Mouse (Mus musculus) gastrocnemius, adult 2 months (tissue): Measurements from ENCODE around the gene Ints13. TPM values are rescaled to one million over a fixed set of nuclear protein-coding genes. Genes with fewer than 3 reads are reported as not detected.
A peak's percentile ranks its signal among the peaks of the same experiment; 100 is the strongest.

Source experiments
- DNase-seq: peaks from one replicate; pipeline ENCODE4 v3.0.0; 2022
- H3K27ac ChIP-seq: fragments of 200-600 bp; 2 replicates; pipeline ENCODE4 v1.8.1; 2022; ENCODE audit warnings: mild to moderate bottlenecking
- H3K4me3 ChIP-seq: fragments of 200-600 bp; 2 replicates; pipeline ENCODE4 v1.8.1; 2022; ENCODE audit warnings: mild to moderate bottlenecking, moderate library complexity
- CTCF ChIP-seq: fragments of 200-600 bp; IDR thresholded peaks from 2 replicates; pipeline ENCODE4 v1.8.1; 2022; ENCODE audit warnings: antibody characterized with exemption, mild to moderate bottlenecking, moderate library complexity
- intact Hi-C: fragments of 180-260 bp; cut with DNase I; formaldehyde crosslinking; loops from one replicate; pipeline ENCODE4 v1.15.1; 2025
- total RNA-seq, 2 experiments: library from RNA; stranded (reverse); gene quantifications; 2 replicates each; pipeline ENCODE4 v1.2.3; 2021

Gene Ints13
- total RNA-seq, 2 experiments from 2014 or later: 14.4 to 18.8 TPM

DNA sequence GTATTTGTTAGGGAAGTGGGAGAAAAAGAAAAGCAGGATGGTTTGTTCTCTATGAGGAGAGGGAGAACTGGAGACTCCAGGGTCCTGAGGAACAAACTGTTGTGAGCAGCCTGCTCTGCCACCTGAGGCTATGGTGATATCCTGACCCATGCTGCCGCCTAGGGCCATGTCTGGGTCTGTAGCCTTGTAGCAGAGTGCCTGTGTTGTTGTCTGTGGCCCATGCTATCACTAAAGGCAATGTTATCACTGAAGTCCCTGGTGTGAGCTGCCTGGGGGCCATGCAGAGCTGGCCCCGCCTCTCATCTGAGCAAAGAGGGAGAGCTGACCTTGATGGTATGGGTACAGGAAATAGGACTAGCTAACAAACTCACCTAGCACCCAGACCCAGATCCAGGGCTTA is 67.7 kb downstream of the Ints13 start:
- no peak for TF ChIP-seq CTCF
- Histone ChIP-seq H3K4me3 (no peak overlapping the region), H3K27ac (no peak overlapping the region)
- no peak for DNase-seq
- intact Hi-C loops: no loop called here

DNA sequence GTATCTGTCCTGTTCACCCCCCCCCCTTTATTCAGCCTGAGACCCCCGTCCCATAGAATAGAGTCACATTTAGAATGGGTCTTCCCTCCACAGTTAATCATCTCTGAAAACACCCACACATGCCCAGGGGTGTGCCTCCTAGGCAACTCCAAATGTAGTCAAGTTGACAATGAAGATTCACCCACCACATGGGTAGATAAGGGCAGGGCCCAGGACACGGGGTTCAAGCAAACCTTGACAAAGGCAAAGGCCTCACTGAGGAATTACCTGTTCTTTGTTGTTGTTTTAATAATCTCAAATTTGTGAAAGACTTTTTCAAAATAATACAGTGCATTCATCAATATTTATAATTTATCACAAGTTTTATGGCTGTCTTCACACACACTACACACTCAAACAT is 73.2 kb downstream of the Ints13 start:
- H3K4me3 ChIP-seq: no peak overlapping the region
- intact Hi-C loops: loop anchor here (5.0 kb wide), 2 partner anchors 37 to 73 kb away; partner anchors contain the start of genes Fgfr1op2 and Ints13
- H3K27ac ChIP-seq: no peak overlapping the region
- no peak for TF ChIP-seq CTCF
- no peak for DNase-seq

GRCm38 (mm10) chr6:146502856-146503255 is 74.8 kb downstream of the Ints13 start:
- intact Hi-C loops: loop anchor here (5.0 kb wide), 2 partner anchors 36 to 74 kb away; partner anchors contain the start of genes Fgfr1op2 and Ints13
- DNase-seq: no peak
- peak overlapping the region; percentile 89; the same call in 1 of the 2 replicates for H3K27ac ChIP-seq
- peak overlapping the region; percentile 85 for H3K4me3 ChIP-seq
- no peak for TF ChIP-seq CTCF

DNA sequence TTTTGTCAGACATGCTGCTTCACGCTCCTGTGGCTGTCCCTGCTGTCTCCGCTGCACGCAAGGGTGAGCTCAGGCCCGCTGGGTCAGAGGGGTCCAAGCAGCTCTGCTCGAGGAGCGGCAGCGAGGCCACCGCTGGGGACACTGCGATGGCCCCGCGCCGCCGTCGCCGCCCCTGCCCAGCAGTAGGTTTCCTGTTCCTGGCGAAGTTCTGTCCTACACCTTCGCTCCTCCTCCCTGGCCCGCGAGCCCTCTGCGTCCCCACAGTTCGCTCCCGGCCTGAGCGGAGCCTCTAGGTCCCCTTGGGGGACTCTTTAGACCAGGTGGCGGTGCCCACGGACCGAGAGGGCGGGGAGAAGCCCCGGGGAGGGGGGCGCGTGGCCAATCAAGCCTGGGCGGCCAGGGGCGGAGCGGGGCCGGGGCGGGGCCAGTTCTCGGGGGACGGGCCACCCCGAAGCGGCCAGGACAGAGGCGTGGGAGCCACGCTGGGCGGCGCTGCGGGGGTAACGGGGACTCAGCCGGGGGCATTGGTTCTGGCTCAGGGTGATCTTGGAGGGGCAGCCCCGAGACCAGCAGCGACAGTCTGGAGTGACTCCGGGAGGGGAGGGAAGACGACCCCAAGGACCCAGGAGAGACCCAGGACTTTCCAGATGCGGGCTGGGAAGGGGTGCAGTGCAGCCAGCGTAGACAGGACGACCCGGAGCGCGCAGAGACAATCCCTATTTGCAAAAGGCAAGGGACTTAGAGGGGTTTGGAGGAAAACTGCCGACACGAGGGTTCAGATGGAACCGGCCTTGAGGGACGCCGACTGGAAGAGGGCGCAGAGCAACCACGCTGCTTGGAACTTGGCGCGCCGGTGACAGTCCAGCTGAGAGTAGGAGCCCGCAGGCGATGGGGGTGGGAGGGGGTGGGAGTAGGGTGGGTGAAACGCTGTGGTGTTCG is 75.5 kb downstream of the Ints13 start, which contains the start of gene Itpr2:
Itpr2 (minus strand) TSS at position 358 of the 939 bp plus-strand sequence.
- peak within 1 kb of the TSS; percentile 85 for H3K4me3 ChIP-seq
- TF ChIP-seq CTCF: peak; percentile 53
- intact Hi-C loops: loop anchor here (2.0 to 5.0 kb wide), 3 partner anchors 35 to 91 kb away; partner anchors contain the start of genes Fgfr1op2 and Ints13

GRCm38 (mm10) chr6:146501316-146501865 is 76.2 kb downstream of the Ints13 start:
- intact Hi-C loops: loop anchor here (2.0 to 5.0 kb wide), 3 partner anchors 34 to 91 kb away; partner anchors contain the start of genes Fgfr1op2 and Ints13

More for the DNA sequence above, 75.5 kb downstream of the Ints13 start, which contains the start of gene Itpr2:
- peak within 1 kb of the TSS; percentile 89 for H3K27ac ChIP-seq
- peak; percentile 97 for DNase-seq

DNA sequence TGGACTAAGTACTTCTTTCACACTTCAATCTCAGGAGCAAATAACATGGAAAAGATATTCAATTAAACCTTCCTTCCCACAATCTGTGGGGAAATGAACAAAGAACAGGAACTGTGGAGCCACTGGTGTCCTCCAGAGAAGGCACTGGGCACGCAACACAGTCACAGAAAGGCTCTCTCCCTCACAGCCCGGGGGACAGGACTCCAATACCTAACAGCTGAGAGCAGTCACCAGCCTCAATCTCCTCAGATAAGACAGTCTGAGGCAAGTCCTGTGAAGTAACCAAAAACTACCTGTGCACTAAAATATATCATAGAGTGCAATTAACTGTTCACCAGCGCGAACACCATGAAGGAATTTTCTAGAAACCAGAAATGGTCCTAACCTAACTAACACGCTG is 76.9 kb downstream of the Ints13 start:
- intact Hi-C loops: loop anchor here (2.0 to 5.0 kb wide), 3 partner anchors 33 to 90 kb away; partner anchors contain the start of genes Fgfr1op2 and Ints13
- H3K27ac ChIP-seq: peak overlapping the region; percentile 89
- TF ChIP-seq CTCF: no peak
- peak; percentile 24 for DNase-seq
- H3K4me3 ChIP-seq: peak overlapping the region; percentile 85

More at GRCm38 (mm10) chr6:146501316-146501865, 76.2 kb downstream of the Ints13 start:
- Histone ChIP-seq H3K27ac (peak overlapping the region; percentile 89), H3K4me3 (peak overlapping the region; percentile 85)
- peak; percentile 67 for DNase-seq
- no peak for TF ChIP-seq CTCF

- Histone ChIP-seq H3K27ac (peak overlapping the region; percentile 89), H3K4me3 (peak overlapping the region; percentile 85)
- no peak for TF ChIP-seq CTCF
- intact Hi-C loops: loop anchor here (2.0 to 5.0 kb wide), 3 partner anchors 33 to 89 kb away; partner anchors contain the start of genes Fgfr1op2 and Ints13
- no peak for DNase-seq
Observed at GRCm38 (mm10) chr6:146500206-146500605, 77.4 kb downstream of the Ints13 start.

Other genes starting within 250 kb of the Ints13 start
- 1 to 10 TPM; 7.4 to 9.9 TPM for gene Itpr2, start 75.6 kb downstream of the Ints13 start, total RNA-seq
- gene Fgfr1op2, start 632 bp downstream of the Ints13 start, total RNA-seq: 10 to 100 TPM; 53.6 to 61.2 TPM
- 10 to 100 TPM; 35.7 to 44.7 TPM for gene Med21, start 64.7 kb upstream of the Ints13 start, total RNA-seq
- gene Tm7sf3, start 65.0 kb upstream of the Ints13 start, total RNA-seq: 1 to 10 TPM; 5.7 to 7.8 TPM
- 10 to 100 TPM; 11.4 to 11.8 TPM for gene Stk38l, start 147.2 kb upstream of the Ints13 start, total RNA-seq
- under 1 TPM; 0.50 to 0.99 TPM for gene Arntl2, start 218.2 kb upstream of the Ints13 start, total RNA-seq